Mouse (Mus musculus): ENCODE measurements around the gene Srd5a1. TPM values are rescaled to one million over a fixed set of nuclear protein-coding genes. Genes with fewer than 3 reads are reported as not detected.

Gene Srd5a1
- total and polyA plus RNA-seq, 3 experiments, result 7.7 to 10.5 TPM; not detected in 1

DNA sequence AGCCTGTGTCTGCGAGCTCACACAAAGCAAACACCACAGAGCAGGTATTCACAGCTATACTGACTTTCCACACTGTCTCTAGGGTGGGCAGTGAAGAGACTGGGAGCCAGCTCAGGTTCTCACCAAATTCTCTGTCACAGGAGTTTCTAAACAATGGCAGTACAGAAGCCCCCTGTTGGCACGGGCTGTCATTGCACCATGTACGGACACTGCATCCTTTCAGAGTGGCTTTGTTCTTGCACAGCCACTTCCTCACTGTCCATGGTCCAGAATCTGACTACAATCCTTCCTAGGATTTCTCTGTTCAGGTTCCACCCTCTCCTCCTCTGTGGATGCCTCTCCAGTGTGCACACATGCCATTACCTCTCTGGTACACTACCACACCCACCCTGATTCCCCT lies 66.2 kb downstream of the Srd5a1 start (continued):
- TF ChIP-seq MAX (IDR thresholded peaks at IDR 0.05; ENCODE audit: low read length) (no peak), RCOR1 (IDR thresholded peaks at IDR 0.05; ENCODE audit: low read depth, low read length) (no peak), MXI1 (IDR thresholded peaks at IDR 0.05; ENCODE audit: low read depth, low read length) (no peak), ZMIZ1 (IDR thresholded peaks at IDR 0.05; ENCODE audit: low read depth, low read length) (no peak), ELF1 (IDR thresholded peaks at IDR 0.05; ENCODE audit: low read depth, low read length) (no peak), MYC (IDR thresholded peaks at IDR 0.05; ENCODE audit: low read depth, low read length) (no peak), CHD1 (IDR thresholded peaks at IDR 0.05; ENCODE audit: low read depth, low read length) (no peak), CHD2 (IDR thresholded peaks at IDR 0.05; ENCODE audit: low read length) (no peak), POLR2AphosphoS2 (IDR thresholded peaks at IDR 0.05; ENCODE audit: low read length) (no peak), ETS1 (IDR thresholded peaks at IDR 0.05; ENCODE audit: low read depth, low read length) (no peak)

DNA sequence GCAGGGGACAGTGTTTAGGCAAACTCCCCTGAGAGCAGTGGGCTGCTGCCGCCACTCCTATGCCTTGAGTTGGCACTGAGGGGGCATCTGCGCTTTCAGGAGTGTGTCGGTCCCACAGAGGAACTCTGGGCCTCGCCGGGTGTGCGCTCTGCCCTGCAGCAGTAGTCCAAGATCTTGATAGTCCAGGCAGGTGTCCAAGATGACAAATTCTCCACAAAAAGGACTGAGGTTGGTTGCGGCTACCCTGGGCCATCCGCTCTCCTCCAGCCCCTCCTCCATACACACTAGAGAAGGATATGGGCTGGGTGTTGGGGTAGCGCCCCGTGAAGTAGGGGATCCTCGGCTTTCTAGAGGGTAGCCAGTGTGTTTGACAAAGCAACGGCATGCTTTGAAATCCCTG lies 67.6 kb downstream of the Srd5a1 start:
- Histone ChIP-seq H3K27ac (ENCODE audit: control insufficient read depth, low read depth, low read length) (no peak overlapping the region), H3K4me1 (ENCODE audit: control insufficient read depth in 1 of 2, insufficient read depth in 2 of 2, low read length in 2 of 2) (peaks cover 0 to 3% of the 10 kb centered on the region in 2 experiments; a peak in 2 of 4 replicates), H3K27me3 (ENCODE audit: control insufficient read depth in 1 of 2, insufficient read depth in 2 of 2, low read length in 2 of 2) (peaks cover 0 to 1% of the 10 kb centered on the region in 2 experiments; a peak in 1 of 4 replicates), H3K9me3 (replicated peaks; ENCODE audit: insufficient read depth, low read length) (no peaks in the 10 kb centered on the region), H3K4me3 (ENCODE audit: control insufficient read depth in 1 of 2, insufficient read depth in 1 of 2, low read depth in 2 of 2, low read length in 2 of 2) (no peak overlapping the region), H3K79me2 (ENCODE audit: control insufficient read depth, insufficient read depth, low read length, poor library complexity) (no peaks in the 10 kb centered on the region), H3K9ac (ENCODE audit: control insufficient read depth, low read depth, low read length, poor library complexity, severe bottlenecking) (no peak overlapping the region), H3K36me3 (ENCODE audit: control insufficient read depth in 1 of 2, insufficient read depth in 2 of 2, low read length in 2 of 2) (peaks cover 0 to under 1% of the 10 kb centered on the region in 2 experiments; a peak in 1 of 4 replicates)
- TF ChIP-seq USF1 (IDR thresholded peaks at IDR 0.05; ENCODE audit: low read depth, low read length) (no peak), NELFE (IDR thresholded peaks at IDR 0.05; ENCODE audit: low read depth, low read length) (no peak), MAFK (IDR thresholded peaks at IDR 0.05; ENCODE audit: borderline replicate concordance, low read depth, low read length) (no peak), MAZ (IDR thresholded peaks at IDR 0.05; ENCODE audit: low read depth, low read length) (no peak), E2F4 (IDR thresholded peaks at IDR 0.05; ENCODE audit: borderline replicate concordance, low read depth, low read length) (no peak), UBTF (IDR thresholded peaks at IDR 0.05; ENCODE audit: borderline replicate concordance, insufficient read depth, low read depth, low read length) (no peak), KAT2A (conservative IDR thresholded peaks at IDR 0.05; ENCODE audit: low read depth, low read length) (no peak), HCFC1 (IDR thresholded peaks at IDR 0.05; ENCODE audit: low read depth, low read length) (no peak), JUND (IDR thresholded peaks at IDR 0.05; ENCODE audit: low read depth, low read length) (no peak), MAX (IDR thresholded peaks at IDR 0.05; ENCODE audit: low read length) (no peak), CHD1 (IDR thresholded peaks at IDR 0.05; ENCODE audit: low read depth, low read length) (no peak), NRF1 (IDR thresholded peaks at IDR 0.05; ENCODE audit: insufficient read depth, low read depth, low read length, poor library complexity, severe bottlenecking) (no peak), MEF2A (IDR thresholded peaks at IDR 0.05; ENCODE audit: extremely low read depth, insufficient replicate concordance, low read depth, low read length, poor library complexity, severe bottlenecking) (no peak), ZKSCAN1 (IDR thresholded peaks at IDR 0.05; ENCODE audit: low read depth, low read length) (no peak), SMC3 (IDR thresholded peaks at IDR 0.05; ENCODE audit: low read depth, low read length) (no peak), ZNF384 (IDR thresholded peaks at IDR 0.05; ENCODE audit: low read depth, low read length) (no peak), ZMIZ1 (IDR thresholded peaks at IDR 0.05; ENCODE audit: low read depth, low read length) (no peak)
- no peak for DNase-seq (ENCODE audit: low read depth, low spot score)
